Mouse (Mus musculus): ENCODE measurements around the gene Echdc2.

Gene Echdc2

DNA sequence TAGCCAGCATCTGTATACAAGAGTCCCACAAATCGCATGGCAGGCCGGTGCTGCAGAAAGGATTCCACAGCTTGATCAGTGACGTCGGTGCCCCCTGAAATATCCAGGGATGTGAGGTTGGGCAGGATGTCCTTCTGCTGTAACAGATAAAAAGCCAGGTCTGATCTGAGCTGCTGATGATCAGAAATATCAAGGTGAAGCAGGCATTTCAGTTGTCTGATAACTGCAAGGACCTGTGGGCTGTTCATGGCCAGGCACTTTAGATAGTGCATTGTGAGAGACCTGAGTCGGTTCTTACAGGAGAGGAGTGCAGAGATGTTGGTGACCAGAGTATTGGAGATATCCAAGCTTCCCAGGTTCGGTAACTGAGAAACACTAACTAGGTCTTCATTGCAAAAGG is 39.4 kb downstream of the Echdc2 start:
- no peak for DNase-seq

DNA sequence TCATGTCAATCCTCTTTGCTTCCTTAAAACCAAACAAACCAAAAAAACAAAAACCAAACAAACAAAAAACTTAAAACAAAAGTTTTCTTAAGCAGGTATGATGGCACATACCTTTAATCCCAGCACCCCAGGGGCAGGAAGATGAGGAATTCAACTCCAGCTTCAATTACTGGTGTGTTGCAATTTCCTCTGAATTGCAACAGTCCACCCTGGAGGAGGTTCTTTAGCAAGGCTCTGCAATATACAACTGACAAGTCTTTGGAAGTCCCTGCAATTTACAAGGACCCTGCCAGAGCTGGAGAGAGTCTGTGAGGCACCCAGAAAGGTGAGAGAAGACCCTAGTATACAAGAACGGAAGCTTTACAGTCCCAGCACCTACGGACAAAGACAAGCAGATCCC is 47.8 kb downstream of the Echdc2 start:
- no peak for DNase-seq

DNA sequence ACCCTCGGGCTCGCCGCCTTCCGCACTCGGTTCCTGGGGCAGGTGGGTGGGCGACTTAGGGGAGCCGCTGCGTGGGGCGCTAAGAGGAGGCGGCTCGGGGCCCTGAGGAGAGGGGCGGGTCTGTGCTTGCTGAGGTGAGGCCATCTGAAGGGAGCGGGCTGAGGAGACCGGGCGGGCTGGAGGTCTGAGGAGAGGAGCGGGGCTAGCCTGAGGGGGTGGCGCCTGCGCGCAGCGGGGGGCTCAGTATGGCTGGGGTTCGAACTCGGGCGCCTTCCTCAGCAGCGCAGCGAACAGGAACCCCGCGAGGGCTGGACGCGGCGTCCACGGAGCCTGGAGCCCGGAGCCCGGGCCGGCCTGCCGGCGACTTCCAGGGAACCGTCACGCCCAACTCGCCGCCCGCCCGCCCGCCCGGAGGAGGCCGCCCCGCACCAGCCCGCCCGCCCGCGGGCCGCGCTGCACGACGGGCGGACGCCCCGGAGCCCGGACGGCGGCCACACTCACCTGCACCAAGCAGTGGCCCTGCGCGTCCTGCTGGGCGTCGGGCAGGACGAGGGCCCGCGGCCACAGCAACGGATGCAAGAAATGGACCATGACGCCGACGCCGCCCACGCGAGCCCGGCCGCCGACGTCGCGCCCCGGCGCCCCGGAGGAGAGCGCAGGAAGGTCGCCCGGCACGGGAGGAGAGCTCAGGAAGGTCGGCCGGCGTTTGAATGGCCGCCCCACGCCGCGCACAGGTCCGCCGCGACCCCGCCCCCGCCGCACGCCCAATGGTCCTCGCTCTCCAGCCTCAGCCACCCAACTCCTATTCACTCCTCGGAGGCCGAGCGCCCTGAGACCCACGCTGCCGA is 52.3 kb downstream of the Echdc2 start, which contains the start of gene Zyg11a:
Zyg11a (minus strand) TSS at position 717 of the 848 bp plus-strand sequence.
- DNase-seq, result peak; percentile 9

DNA sequence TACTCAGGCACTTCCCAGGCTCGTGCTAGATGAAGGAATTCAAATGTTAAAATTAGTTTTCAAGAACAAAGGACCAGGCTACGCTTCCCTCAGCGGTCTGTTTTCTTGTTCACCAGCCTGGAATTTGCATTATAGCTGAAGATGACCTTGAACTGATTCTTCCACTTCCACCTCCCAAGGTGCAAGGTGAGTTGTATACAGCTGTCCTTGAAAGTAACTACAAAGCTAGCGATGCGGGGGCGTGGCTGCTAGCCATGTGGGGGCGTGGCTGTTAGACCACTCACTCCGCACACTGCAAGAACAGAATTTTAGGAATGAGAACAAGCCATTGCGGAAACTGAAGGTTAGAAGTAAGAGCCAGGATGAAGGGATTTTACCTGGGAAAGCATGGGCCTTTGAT is 53.8 kb downstream of the Echdc2 start:
- no peak for DNase-seq

DNA sequence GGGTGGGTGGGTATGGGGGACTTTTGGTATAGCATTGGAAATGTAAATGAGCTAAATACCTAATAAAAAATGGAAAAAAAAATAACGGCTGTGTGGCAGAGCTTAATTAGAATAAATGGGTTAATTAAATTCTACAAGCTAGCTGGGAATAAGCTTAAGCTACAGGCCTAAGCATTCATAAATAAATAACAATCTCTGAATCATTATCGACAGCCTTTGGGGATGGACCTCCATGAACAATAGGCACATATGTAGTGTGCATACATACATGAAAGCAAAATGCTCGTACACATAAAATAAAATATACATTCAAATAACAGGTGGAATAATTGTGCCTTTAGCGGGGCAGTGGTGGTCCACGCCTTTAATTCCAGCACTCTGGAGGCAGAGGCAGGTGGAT is 57.3 kb downstream of the Echdc2 start:
- DNase-seq, result no peak

DNA sequence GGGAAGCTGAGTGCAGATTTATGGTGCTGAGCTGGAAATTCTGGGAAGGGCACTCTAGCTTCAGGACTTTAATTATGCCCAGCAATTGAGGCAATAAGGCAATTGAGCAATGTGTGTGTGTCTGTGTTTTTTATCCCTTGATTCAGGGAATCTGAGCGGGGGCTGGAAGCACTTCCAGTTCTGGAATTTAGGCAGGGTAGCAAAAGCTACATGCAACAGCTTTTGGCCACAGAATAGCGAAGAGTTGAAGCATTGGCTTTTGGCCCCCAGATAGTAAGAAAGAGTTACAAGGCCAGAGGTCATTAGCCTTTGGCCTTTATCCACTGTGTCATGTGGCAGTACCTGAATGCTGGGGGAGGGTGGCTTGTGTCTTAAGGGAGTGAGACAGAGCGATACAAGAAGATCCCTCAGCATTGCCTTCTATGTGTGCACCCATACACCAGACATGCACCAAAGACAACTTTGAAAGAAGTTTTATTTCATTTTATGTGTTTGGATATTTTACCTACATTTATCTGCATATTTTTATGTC is 60.2 kb downstream of the Echdc2 start:
- DNase-seq, result no peak
